Mouse (Mus musculus) heart, postnatal 0 days (tissue): ENCODE measurements around the gene Card11. TPM values are rescaled to one million over a fixed set of nuclear protein-coding genes. Genes with fewer than 3 reads are reported as not detected.

Source experiments
- ATAC-seq: fragments of 200-750 bp; cut with Nextera tagmentation; 2 replicates; pipeline ENCODE4 v1.8.0; 2017; ENCODE audit warnings: low read depth, moderate number of reproducible peaks, moderate library complexity; ENCODE audit not compliant: insufficient read depth
- DNase-seq: peaks from one replicate; pipeline ENCODE4 v3.0.0-alpha.2; 2016; ENCODE audit warnings: low spot score
- H3K27ac ChIP-seq: fragments of 300-500 bp; sonication (generic); 2 replicates; pipeline ENCODE4 v1.5.1; 2014; ENCODE audit warnings: low read depth, mild to moderate bottlenecking
- H3K27me3 ChIP-seq: fragments of 300-500 bp; sonication (generic); 2 replicates; pipeline ENCODE4 v1.6.1; 2014; ENCODE audit warnings: low read length, mixed read lengths; ENCODE audit not compliant: control insufficient read depth, insufficient read depth
- H3K36me3 ChIP-seq: fragments of 300-500 bp; sonication (generic); replicated peaks from 2 replicates; pipeline ENCODE4 v1.6.1; 2014; ENCODE audit warnings: low read length, mixed read lengths; ENCODE audit not compliant: control insufficient read depth, insufficient read depth
- H3K4me1 ChIP-seq: fragments of 300-500 bp; sonication (generic); 2 replicates; pipeline ENCODE4 v1.6.1; 2014; ENCODE audit warnings: antibody characterized with exemption; ENCODE audit not compliant: control insufficient read depth, insufficient read depth
- H3K4me2 ChIP-seq: fragments of 300-500 bp; sonication (generic); 2 replicates; pipeline ENCODE4 v1.6.1; 2014; ENCODE audit warnings: low read depth, mild to moderate bottlenecking, low read length, moderate library complexity
- H3K4me3 ChIP-seq: fragments of 300-500 bp; sonication (generic); 2 replicates; pipeline ENCODE4 v1.5.1; 2014; ENCODE audit warnings: low read depth, low read length
- H3K9ac ChIP-seq: fragments of 300-500 bp; sonication (generic); replicated peaks from 2 replicates; pipeline ENCODE4 v1.6.1; 2014; ENCODE audit warnings: low read depth, low read length, mixed read lengths
- H3K9me3 ChIP-seq: fragments of 300-500 bp; sonication (generic); replicated peaks from 2 replicates; pipeline ENCODE4 v1.6.1; 2016; ENCODE audit warnings: low read length; ENCODE audit not compliant: control insufficient read depth
- CTCF ChIP-seq: IDR thresholded peaks from 2 replicates; pipeline ENCODE4 v1.5.1; 2016; ENCODE audit warnings: antibody characterized with exemption, control low read depth, low read depth
- EP300 ChIP-seq: IDR thresholded peaks from 2 replicates; pipeline ENCODE4 v1.6.1; 2016; ENCODE audit warnings: antibody characterized with exemption, low read depth
- whole genome bisulfite sequencing: fragments of 180-500 bp; shearing (Covaris S2); extraction: QIAGEN DNeasy Blood & Tissue Kit; methylation state at CpG from one replicate; pipeline ENCODE4 v1.1.7; 2014; 5-methylcytosine and 5-hydroxymethylcytosine counted together
- polyA plus RNA-seq: library from polyadenylated mRNA; unstranded; fragments of >200 nt; fragmentation: Nextera tagmentation; extraction: Ambion mirVana; gene quantifications from 2 replicates; pipeline ENCODE4 v1.2.1, GENCODE M21; 2015
- total RNA-seq: library from RNA; depleted of rRNA; stranded (reverse); fragments of >200 nt; gene quantifications from 2 replicates; pipeline ENCODE4 v1.2.3, GENCODE M21; 2014; ENCODE audit warnings: low replicate concordance

The Card11 gene
- total and polyA plus RNA-seq, 2 experiments from 2014 or later = 0.45 TPM; not detected in 1

DNA sequence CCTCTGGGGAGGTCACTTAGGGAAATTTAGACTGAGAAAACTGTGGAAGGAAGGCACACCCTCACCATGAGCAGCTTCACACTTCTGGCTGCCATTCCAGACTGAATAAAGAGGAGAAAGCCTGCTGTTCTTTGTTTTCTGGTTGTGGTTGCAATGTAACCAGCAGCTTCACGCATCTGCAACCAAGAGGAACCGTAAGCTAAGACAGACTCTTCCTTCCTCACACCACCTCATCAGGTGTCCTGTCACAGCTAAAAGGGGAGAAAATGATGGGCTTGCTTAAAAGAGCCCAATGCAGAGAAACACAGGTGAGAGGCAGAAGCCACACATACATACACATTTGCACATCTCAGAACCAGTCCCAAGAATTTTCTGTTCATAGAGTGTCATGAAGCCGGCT, 25.3 kb upstream of the Card11 start:
- no peak for DNase-seq

DNA sequence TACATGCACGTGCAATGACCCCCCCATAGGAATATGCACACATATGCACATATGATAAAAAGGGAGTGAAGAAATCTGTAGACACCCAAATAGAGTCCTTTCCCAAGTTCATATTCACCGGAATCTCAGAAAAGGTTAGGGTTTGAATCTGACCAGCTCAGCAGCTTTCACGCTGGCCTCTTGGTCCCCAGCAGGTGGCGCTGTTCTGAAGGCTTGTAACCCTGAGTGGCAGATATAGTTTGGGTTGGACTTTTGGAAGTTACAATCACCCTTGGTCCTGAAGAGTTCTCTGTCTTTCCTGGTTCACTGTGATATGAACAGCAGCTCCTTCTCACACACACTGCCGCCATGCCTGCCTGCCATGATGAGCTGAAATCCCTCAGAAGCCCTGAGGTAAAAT, 24.1 kb upstream of the Card11 start:
- no peak for DNase-seq
- Histone ChIP-seq H3K27ac (no peak overlapping the region), H3K4me1 (no peaks in the 10 kb centered on the region), H3K4me2 (no peak overlapping the region), H3K36me3 (no peaks in the 10 kb centered on the region), H3K9me3 (peaks cover 8% of the 10 kb centered on the region; the same call in 1 of the 2 replicates), H3K27me3 (no peaks in the 10 kb centered on the region), H3K4me3 (no peak overlapping the region), H3K9ac (no peak overlapping the region)
- TF ChIP-seq EP300 (no peak), CTCF (no peak)
- ATAC-seq = no peak
- 58% methylated on average over 5 of the region's 5 CpGs for WGBS

More for the DNA sequence above, 25.3 kb upstream of the Card11 start:
- Histone ChIP-seq H3K4me1 (no peaks in the 10 kb centered on the region), H3K4me3 (no peak overlapping the region), H3K27ac (no peak overlapping the region), H3K9ac (no peak overlapping the region), H3K36me3 (no peaks in the 10 kb centered on the region), H3K9me3 (peaks cover 8% of the 10 kb centered on the region; the same call in 1 of the 2 replicates), H3K4me2 (no peak overlapping the region), H3K27me3 (no peaks in the 10 kb centered on the region)
- ATAC-seq = no peak
- WGBS = 84% methylated on average over 3 of the region's 3 CpGs
- TF ChIP-seq CTCF = no peak
- TF ChIP-seq EP300 = no peak

DNA sequence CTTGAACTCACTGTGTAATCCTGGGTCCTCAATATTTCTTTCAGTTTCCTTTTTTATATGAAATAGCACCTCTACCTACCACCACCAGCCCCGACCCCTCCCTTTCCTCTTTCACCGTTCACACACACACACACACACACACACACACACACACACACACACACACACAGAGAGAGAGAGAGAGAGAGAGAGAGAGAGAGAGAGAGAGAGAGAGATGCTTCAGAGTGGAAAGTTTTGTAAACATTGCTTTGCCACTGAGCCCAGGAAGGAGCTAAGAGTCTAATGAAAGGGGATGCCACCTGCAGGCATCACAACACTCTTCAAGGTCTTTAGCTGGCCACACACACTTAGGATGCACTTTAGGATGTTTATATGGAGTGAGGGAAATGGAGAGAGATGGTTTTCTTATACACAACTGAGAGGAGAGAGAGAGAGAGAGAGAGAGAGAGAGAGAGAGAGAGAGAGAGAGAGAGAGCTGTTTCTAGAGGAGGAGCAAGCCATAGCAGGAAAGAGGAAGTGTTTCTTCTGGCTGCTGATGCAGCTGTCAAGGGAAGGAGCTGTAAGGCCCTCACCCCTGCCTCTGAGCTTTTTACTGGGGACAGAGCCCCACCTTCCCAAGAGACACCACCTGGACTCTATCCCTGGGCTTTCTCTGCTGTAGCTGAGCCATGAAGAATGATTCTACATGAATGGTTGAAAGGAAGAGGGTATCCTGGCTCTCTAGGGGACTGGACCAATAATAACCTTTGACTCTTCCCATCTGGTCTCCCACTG, 17.7 kb upstream of the Card11 start:
- H3K27me3 ChIP-seq = no peaks in the 10 kb centered on the region
- WGBS = 53% methylated on average over 2 of the region's 2 CpGs
- H3K9me3 ChIP-seq = peaks cover 8% of the 10 kb centered on the region; the same call in 1 of the 2 replicates
- TF ChIP-seq EP300 (no peak), CTCF (no peak)
- no peaks in the 10 kb centered on the region for H3K36me3 ChIP-seq
- no peak overlapping the region for H3K4me2 ChIP-seq
- H3K9ac ChIP-seq = no peak overlapping the region
- no peak for DNase-seq
- H3K4me3 ChIP-seq = no peak overlapping the region
- H3K27ac ChIP-seq = no peak overlapping the region; the same call in 1 of the 2 replicates
- no peak for ATAC-seq
- H3K4me1 ChIP-seq = 0 out of 2 replicates have a peak, but pooled peaks cover 4% of the 10 kb centered on the region

DNA sequence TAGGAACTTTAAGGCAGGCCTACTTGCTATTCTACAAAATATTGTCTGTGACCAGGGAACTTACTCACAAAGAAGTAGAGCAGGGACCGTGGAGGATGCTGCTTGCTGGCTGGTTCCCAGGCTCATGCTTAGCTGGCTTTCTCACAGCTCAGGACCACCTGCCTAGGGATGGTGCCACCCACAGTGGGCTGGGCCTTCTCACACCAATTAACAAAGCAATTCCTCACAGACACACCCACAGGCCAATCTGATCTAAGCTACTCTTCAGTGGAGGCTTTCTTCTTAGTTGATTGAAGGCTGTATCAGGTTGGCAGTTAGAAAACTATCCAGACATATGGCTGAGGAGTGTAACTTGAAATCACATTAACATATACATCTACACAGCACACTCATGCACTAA, 15.7 kb upstream of the Card11 start:
- 0 out of 2 replicates have a peak, but pooled peaks cover 5% of the 10 kb centered on the region for H3K4me1 ChIP-seq
- no peak overlapping the region for H3K4me2 ChIP-seq
- no peak overlapping the region for H3K9ac ChIP-seq
- DNase-seq (no peak), ATAC-seq (no peak)
- H3K27ac ChIP-seq = no peak overlapping the region
- no peaks in the 10 kb centered on the region for H3K36me3 ChIP-seq
- TF ChIP-seq CTCF = no peak
- TF ChIP-seq EP300 = no peak
- H3K4me3 ChIP-seq = no peak overlapping the region
- no peaks in the 10 kb centered on the region for H3K27me3 ChIP-seq
- WGBS = 78% methylated on average over 1 of the region's 1 CpGs
- no peaks in the 10 kb centered on the region for H3K9me3 ChIP-seq

DNA sequence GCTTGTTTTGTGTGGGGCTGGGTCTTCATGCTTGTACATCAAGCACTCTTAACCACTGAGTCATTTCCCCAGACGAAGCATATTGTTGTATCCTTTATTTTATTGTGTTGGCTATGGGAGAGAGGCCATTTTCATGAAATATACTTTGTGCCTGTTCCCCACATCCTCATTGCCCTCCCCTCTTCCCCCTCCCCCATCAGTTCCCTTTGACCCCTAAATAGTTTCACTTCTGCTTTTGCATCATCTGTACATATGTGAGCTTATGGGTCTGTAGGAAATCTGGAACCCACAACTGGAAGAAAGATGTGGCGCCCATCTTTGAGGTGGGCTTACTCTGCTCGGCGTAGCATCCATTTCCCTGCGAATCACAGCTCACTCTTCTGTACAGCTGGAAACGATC, 13.8 kb upstream of the Card11 start:
- no peak overlapping the region for H3K4me2 ChIP-seq
- no peaks in the 10 kb centered on the region for H3K9me3 ChIP-seq
- H3K4me3 ChIP-seq = no peak overlapping the region
- TF ChIP-seq CTCF = no peak
- TF ChIP-seq EP300 = no peak
- no peak overlapping the region for H3K27ac ChIP-seq
- H3K27me3 ChIP-seq = no peaks in the 10 kb centered on the region
- H3K4me1 ChIP-seq = 0 out of 2 replicates have a peak, but pooled peaks cover 5% of the 10 kb centered on the region
- ATAC-seq = no peak
- no peaks in the 10 kb centered on the region for H3K36me3 ChIP-seq
- WGBS = 86% methylated on average over 6 of the region's 6 CpGs
- H3K9ac ChIP-seq = no peak overlapping the region
- DNase-seq = no peak
